Mouse (Mus musculus): ENCODE data around the gene Saa1. TPM values are rescaled to one million over a fixed set of nuclear protein-coding genes. Genes with fewer than 3 reads are reported as not detected.
A peak's percentile ranks its signal among the peaks of the same experiment; 100 is the strongest.

The Saa1 gene
- polyA plus RNA-seq, 1 experiment from 2014 or later = not detected

DNA sequence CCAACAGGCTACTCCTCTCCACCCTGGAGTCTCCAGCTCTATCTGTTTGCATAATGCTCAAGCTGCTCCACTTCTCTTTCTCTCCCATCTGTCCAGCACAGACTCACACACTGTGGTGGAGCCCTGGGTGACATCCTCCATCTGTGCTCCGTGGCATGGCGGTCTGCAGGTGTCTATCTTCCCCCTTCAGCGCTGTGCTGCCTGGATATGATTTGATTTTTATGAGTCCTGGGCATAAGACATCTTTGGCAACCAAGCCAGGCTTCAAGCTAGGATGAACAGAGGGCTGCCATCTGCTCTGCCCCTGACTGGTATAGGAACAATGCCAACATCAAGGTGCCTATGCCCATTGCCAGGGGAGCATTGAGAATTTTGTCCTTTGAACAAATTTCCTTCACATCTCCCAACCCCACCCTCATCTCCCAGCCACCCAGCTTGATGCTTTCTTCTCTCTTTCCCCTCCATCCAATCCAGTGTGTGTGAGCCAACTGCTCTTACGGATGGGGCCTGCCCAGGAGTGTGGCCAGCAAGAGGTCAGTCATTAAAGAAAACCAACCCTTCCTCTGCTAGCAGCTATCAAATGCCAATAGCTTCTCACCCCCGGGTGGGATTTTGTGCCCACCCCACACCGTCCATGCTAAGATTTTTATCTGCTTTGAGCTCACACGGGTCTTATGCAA is 24.0 kb downstream of the Saa1 start:
- Histone ChIP-seq H3K27me3 (ENCODE audit: control insufficient read depth, insufficient read depth, low read length) (no peaks in the 10 kb centered on the region), H3K36me3 (ENCODE audit: control insufficient read depth, insufficient read depth, low read length) (no peaks in the 10 kb centered on the region), H3K9me3 (ENCODE audit: control insufficient read depth, low read length) (no peaks in the 10 kb centered on the region), H3K4me1 (ENCODE audit: control insufficient read depth in 2 of 2, insufficient read depth in 2 of 2, low read length in 2 of 2) (no peaks in the 10 kb centered on the region; a peak in 1 of 4 replicates), H3K27ac (replicated peaks in 1 of 2; ENCODE audit: control insufficient read depth in 1 of 2, insufficient read depth in 1 of 2, low read depth in 2 of 2, low read length in 2 of 2) (no peak overlapping the region), H3K4me3 (ENCODE audit: control insufficient read depth in 1 of 2, insufficient read depth in 1 of 2, low read depth in 1 of 2, low read length in 2 of 2) (no peak overlapping the region), H3K4me2 (ENCODE audit: low read length) (no peak overlapping the region), H3K9ac (ENCODE audit: low read length) (no peak overlapping the region)
- no peak for ATAC-seq (ENCODE audit: insufficient number of reproducible peaks, insufficient read depth, low FRiP score, low read depth)
- 77% methylated on average over 7 of the region's 7 CpGs for WGBS

GRCm38 (mm10) chr7:46716897-46717296 is 25.9 kb downstream of the Saa1 start:
- H3K27ac ChIP-seq (replicated peaks in 1 of 2; ENCODE audit: control insufficient read depth in 1 of 2, insufficient read depth in 1 of 2, low read depth in 2 of 2, low read length in 2 of 2) = no peak overlapping the region

GRCm38 (mm10) chr7:46715600-46715999 is 27.2 kb downstream of the Saa1 start, which contains the start of gene Saa3:
Gene Saa3, minus strand, starts transcription at chr7:46715700.
- ATAC-seq (ENCODE audit: insufficient number of reproducible peaks, insufficient read depth, low FRiP score, low read depth) = no peak
- H3K27ac ChIP-seq (replicated peaks in 1 of 2; ENCODE audit: control insufficient read depth in 1 of 2, insufficient read depth in 1 of 2, low read depth in 2 of 2, low read length in 2 of 2) = no peak within 1 kb of the TSS
- H3K4me1 ChIP-seq (ENCODE audit: control insufficient read depth in 2 of 2, insufficient read depth in 2 of 2, low read length in 2 of 2) = no peaks in the 10 kb centered on the region; a peak in 1 of 4 replicates
- no peak within 1 kb of the TSS for H3K4me3 ChIP-seq (ENCODE audit: control insufficient read depth in 1 of 2, insufficient read depth in 1 of 2, low read depth in 1 of 2, low read length in 2 of 2)
- no peaks in the 10 kb centered on the region for H3K9me3 ChIP-seq (ENCODE audit: control insufficient read depth, low read length)
- no peak within 1 kb of the TSS for H3K9ac ChIP-seq (ENCODE audit: low read length)
- no peaks in the 10 kb centered on the region for H3K27me3 ChIP-seq (ENCODE audit: control insufficient read depth, insufficient read depth, low read length)
- 78% methylated on average over 5 of the region's 5 CpGs for WGBS
- H3K36me3 ChIP-seq (ENCODE audit: control insufficient read depth, insufficient read depth, low read length) = no peaks in the 10 kb centered on the region
- H3K4me2 ChIP-seq (ENCODE audit: low read length) = no peak within 1 kb of the TSS

More at GRCm38 (mm10) chr7:46716897-46717296, 25.9 kb downstream of the Saa1 start:
- H3K4me2 ChIP-seq (ENCODE audit: low read length) = no peak overlapping the region
- H3K4me1 ChIP-seq (ENCODE audit: control insufficient read depth in 2 of 2, insufficient read depth in 2 of 2, low read length in 2 of 2) = no peaks in the 10 kb centered on the region; a peak in 1 of 4 replicates
- ATAC-seq (ENCODE audit: insufficient number of reproducible peaks, insufficient read depth, low FRiP score, low read depth) = no peak
- H3K9me3 ChIP-seq (ENCODE audit: control insufficient read depth, low read length) = no peaks in the 10 kb centered on the region
- no peak overlapping the region for H3K9ac ChIP-seq (ENCODE audit: low read length)
- H3K27me3 ChIP-seq (ENCODE audit: control insufficient read depth, insufficient read depth, low read length) = no peaks in the 10 kb centered on the region
- no peaks in the 10 kb centered on the region for H3K36me3 ChIP-seq (ENCODE audit: control insufficient read depth, insufficient read depth, low read length)
- 45% methylated on average over 5 of the region's 5 CpGs for WGBS
- H3K4me3 ChIP-seq (ENCODE audit: control insufficient read depth in 1 of 2, insufficient read depth in 1 of 2, low read depth in 1 of 2, low read length in 2 of 2) = no peak overlapping the region

GRCm38 (mm10) chr7:46714518-46714917 is 28.3 kb downstream of the Saa1 start:
- H3K27ac ChIP-seq (replicated peaks in 1 of 2; ENCODE audit: control insufficient read depth in 1 of 2, insufficient read depth in 1 of 2, low read depth in 2 of 2, low read length in 2 of 2) = no peak overlapping the region
- H3K36me3 ChIP-seq (ENCODE audit: control insufficient read depth, insufficient read depth, low read length) = no peaks in the 10 kb centered on the region
- H3K27me3 ChIP-seq (ENCODE audit: control insufficient read depth, insufficient read depth, low read length) = no peaks in the 10 kb centered on the region
- no peak overlapping the region for H3K4me2 ChIP-seq (ENCODE audit: low read length)
- no peaks in the 10 kb centered on the region for H3K9me3 ChIP-seq (ENCODE audit: control insufficient read depth, low read length)
- peaks cover 0 to 4% of the 10 kb centered on the region in 2 experiments; a peak in 3 of 4 replicates for H3K4me1 ChIP-seq (ENCODE audit: control insufficient read depth in 2 of 2, insufficient read depth in 2 of 2, low read length in 2 of 2)
- ATAC-seq (ENCODE audit: insufficient number of reproducible peaks, insufficient read depth, low FRiP score, low read depth) = no peak
- H3K4me3 ChIP-seq (ENCODE audit: control insufficient read depth in 1 of 2, insufficient read depth in 1 of 2, low read depth in 1 of 2, low read length in 2 of 2) = no peak overlapping the region
- 29% methylated on average over 6 of the region's 6 CpGs for WGBS
- no peak overlapping the region for H3K9ac ChIP-seq (ENCODE audit: low read length)

- no peaks in the 10 kb centered on the region for H3K27me3 ChIP-seq (ENCODE audit: control insufficient read depth, insufficient read depth, low read length)
- H3K4me1 ChIP-seq (ENCODE audit: control insufficient read depth in 2 of 2, insufficient read depth in 2 of 2, low read length in 2 of 2) = peaks cover 0 to 8% of the 10 kb centered on the region in 2 experiments; a peak in 3 of 4 replicates
- no peak for ATAC-seq (ENCODE audit: insufficient number of reproducible peaks, insufficient read depth, low FRiP score, low read depth)
Observed at GRCm38 (mm10) chr7:46712250-46712649, 30.5 kb downstream of the Saa1 start.

DNA sequence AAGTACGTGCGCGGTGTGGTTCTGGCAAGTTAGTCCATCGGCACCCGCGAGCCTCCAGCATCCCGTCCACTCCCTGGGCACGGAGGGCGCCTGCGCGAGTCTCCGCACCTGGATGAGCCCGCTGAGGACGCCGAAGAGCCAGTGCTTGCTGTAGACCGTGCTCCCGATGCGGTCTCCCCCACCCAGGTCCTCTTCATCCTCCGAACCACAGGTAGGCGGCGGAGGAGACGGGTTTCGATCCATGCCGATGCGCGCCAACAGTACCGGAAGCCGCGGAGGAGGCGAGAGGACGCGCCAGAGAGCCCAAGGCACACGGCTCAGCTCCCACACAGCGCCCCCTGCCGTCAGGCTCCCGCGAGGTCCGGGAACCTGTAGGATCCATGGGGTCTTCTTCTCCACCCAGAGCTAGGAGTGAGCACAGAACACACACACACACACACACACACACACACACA is 32.4 kb downstream of the Saa1 start, which contains the start of gene Saal1:
Saal1 (minus strand) TSS at position 291 of the 455 bp plus-strand sequence.
- H3K36me3 ChIP-seq (ENCODE audit: control insufficient read depth, insufficient read depth, low read length) = peaks cover 30% of the 10 kb centered on the region
- H3K27me3 ChIP-seq (ENCODE audit: control insufficient read depth, insufficient read depth, low read length) = no peaks in the 10 kb centered on the region
- peak; percentile 93 for ATAC-seq (ENCODE audit: insufficient number of reproducible peaks, insufficient read depth, low FRiP score, low read depth)
- peak within 1 kb of the TSS in 1 of 2 experiments; percentile 31; a peak in 1 of 4 replicates for H3K27ac ChIP-seq (replicated peaks in 1 of 2; ENCODE audit: control insufficient read depth in 1 of 2, insufficient read depth in 1 of 2, low read depth in 2 of 2, low read length in 2 of 2)
- H3K9me3 ChIP-seq (ENCODE audit: control insufficient read depth, low read length) = no peaks in the 10 kb centered on the region
- peaks cover 0 to 8% of the 10 kb centered on the region in 2 experiments; a peak in 2 of 4 replicates for H3K4me1 ChIP-seq (ENCODE audit: control insufficient read depth in 2 of 2, insufficient read depth in 2 of 2, low read length in 2 of 2)
- 0% methylated on average over 38 of the region's 38 CpGs for WGBS
- H3K9ac ChIP-seq (ENCODE audit: low read length) = peak within 1 kb of the TSS; percentile 86
- H3K4me3 ChIP-seq (ENCODE audit: control insufficient read depth in 1 of 2, insufficient read depth in 1 of 2, low read depth in 1 of 2, low read length in 2 of 2) = peak within 1 kb of the TSS; percentile 64 to 77
- peak within 1 kb of the TSS; percentile 76 for H3K4me2 ChIP-seq (ENCODE audit: low read length)

More at GRCm38 (mm10) chr7:46712250-46712649, 30.5 kb downstream of the Saa1 start:
- 52% methylated on average over 6 of the region's 6 CpGs for WGBS
- no peaks in the 10 kb centered on the region for H3K9me3 ChIP-seq (ENCODE audit: control insufficient read depth, low read length)
- H3K27ac ChIP-seq (replicated peaks in 1 of 2; ENCODE audit: control insufficient read depth in 1 of 2, insufficient read depth in 1 of 2, low read depth in 2 of 2, low read length in 2 of 2) = no peak overlapping the region
- H3K9ac ChIP-seq (ENCODE audit: low read length) = no peak overlapping the region
- H3K4me3 ChIP-seq (ENCODE audit: control insufficient read depth in 1 of 2, insufficient read depth in 1 of 2, low read depth in 1 of 2, low read length in 2 of 2) = no peak overlapping the region
- peaks cover 11% of the 10 kb centered on the region for H3K36me3 ChIP-seq (ENCODE audit: control insufficient read depth, insufficient read depth, low read length)
- no peak overlapping the region for H3K4me2 ChIP-seq (ENCODE audit: low read length)

GRCm38 (mm10) chr7:46700521-46701025 is 42.2 kb downstream of the Saa1 start:
- peaks cover 88% of the 10 kb centered on the region for H3K36me3 ChIP-seq (ENCODE audit: control insufficient read depth, insufficient read depth, low read length)
- H3K4me1 ChIP-seq (ENCODE audit: control insufficient read depth in 2 of 2, insufficient read depth in 2 of 2, low read length in 2 of 2) = no peaks in the 10 kb centered on the region
- ATAC-seq (ENCODE audit: insufficient number of reproducible peaks, insufficient read depth, low FRiP score, low read depth) = no peak
- H3K4me3 ChIP-seq (ENCODE audit: control insufficient read depth in 1 of 2, insufficient read depth in 1 of 2, low read depth in 1 of 2, low read length in 2 of 2) = no peak overlapping the region
- H3K27ac ChIP-seq (replicated peaks in 1 of 2; ENCODE audit: control insufficient read depth in 1 of 2, insufficient read depth in 1 of 2, low read depth in 2 of 2, low read length in 2 of 2) = no peak overlapping the region
- 92% methylated on average over 6 of the region's 6 CpGs for WGBS
- no peak overlapping the region for H3K9ac ChIP-seq (ENCODE audit: low read length)
- no peaks in the 10 kb centered on the region for H3K27me3 ChIP-seq (ENCODE audit: control insufficient read depth, insufficient read depth, low read length)
- H3K9me3 ChIP-seq (ENCODE audit: control insufficient read depth, low read length) = no peaks in the 10 kb centered on the region
- no peak overlapping the region for H3K4me2 ChIP-seq (ENCODE audit: low read length)

Measured in heart, embryonic 14.5 days (tissue).